Mouse (Mus musculus) midbrain, embryonic 10.5 days (tissue): ENCODE results near the gene Majin. TPM values are rescaled to one million over a fixed set of nuclear protein-coding genes. Genes with fewer than 3 reads are reported as not detected.
A peak's percentile ranks its signal among the peaks of the same experiment; 100 is the strongest.

ENCODE experiments used
- DNase-seq: peaks from one replicate; pipeline ENCODE4 v3.0.0-alpha.2; 2017; ENCODE audit warnings: low spot score
- H3K27ac ChIP-seq: fragments of 300-500 bp; sonication (generic); replicated peaks from 2 replicates; pipeline ENCODE4 v1.5.1; 2016; ENCODE audit warnings: mild to moderate bottlenecking
- H3K27me3 ChIP-seq: fragments of 300-500 bp; sonication (generic); 2 replicates; pipeline ENCODE4 v1.6.1; 2016; ENCODE audit warnings: low read depth, mild to moderate bottlenecking; ENCODE audit not compliant: poor library complexity, severe bottlenecking
- H3K36me3 ChIP-seq: fragments of 300-500 bp; sonication (generic); 2 replicates; pipeline ENCODE4 v1.6.1; 2016; ENCODE audit warnings: mild to moderate bottlenecking, moderate library complexity
- H3K4me1 ChIP-seq: fragments of 300-500 bp; sonication (generic); 2 replicates; pipeline ENCODE4 v1.6.1; 2016
- H3K4me3 ChIP-seq: fragments of 300-500 bp; sonication (generic); 2 replicates; pipeline ENCODE4 v1.5.1; 2016; ENCODE audit warnings: mild to moderate bottlenecking, moderate library complexity
- H3K9me3 ChIP-seq: fragments of 300-500 bp; sonication (generic); replicated peaks from 2 replicates; pipeline ENCODE4 v1.6.1; 2016; ENCODE audit warnings: mild to moderate bottlenecking
- WGBS: fragments of 180-500 bp; shearing (Covaris S2); methylation state at CpG from one replicate; pipeline ENCODE4 v1.1.7; 2016; 5-methylcytosine and 5-hydroxymethylcytosine counted together
- polyA plus RNA-seq: library from polyadenylated mRNA; unstranded; fragments of >200 nt; fragmentation: Nextera tagmentation; extraction: Ambion mirVana; gene quantifications from 2 replicates; pipeline ENCODE4 v1.2.1, GENCODE M21; 2016

Gene Majin
- polyA plus RNA-seq, 1 experiment from 2014 or later = not detected

DNA sequence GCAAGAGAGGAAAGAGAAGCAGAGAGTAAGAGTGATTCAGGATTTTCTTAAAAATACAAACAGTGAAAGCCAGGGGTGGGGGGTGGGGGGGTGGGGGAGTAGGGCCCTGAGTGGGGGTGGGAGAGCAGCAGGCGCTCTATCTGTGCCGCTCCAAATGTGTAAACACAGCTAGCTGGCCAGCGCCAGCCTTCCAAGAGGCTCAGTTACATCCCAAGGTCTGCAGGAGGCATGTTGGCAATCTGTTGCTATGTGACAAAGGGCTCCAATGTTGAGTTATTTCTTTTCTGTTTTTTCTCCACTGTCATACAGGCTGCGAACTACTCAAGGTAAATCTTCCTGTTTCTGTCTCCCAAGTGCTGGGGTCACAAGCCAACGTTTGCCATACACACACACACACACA lies 9.4 kb upstream of the Majin start:
- Histone ChIP-seq H3K9me3 (peaks cover 5% of the 10 kb centered on the region; the same call in 1 of the 2 replicates), H3K36me3 (no peaks in the 10 kb centered on the region), H3K4me3 (no peak overlapping the region), H3K27ac (0 out of 2 replicates have a peak overlapping the region, but pooled peaks have one; percentile 55), H3K4me1 (peaks cover 6% of the 10 kb centered on the region), H3K27me3 (no peaks in the 10 kb centered on the region)
- DNase-seq = no peak
- 47% methylated on average over 5 of the region's 5 CpGs for WGBS

- Histone ChIP-seq H3K27me3 (no peaks in the 10 kb centered on the region), H3K4me3 (no peak overlapping the region), H3K9me3 (peaks cover 7% of the 10 kb centered on the region; the same call in 1 of the 2 replicates), H3K4me1 (peaks cover 12% of the 10 kb centered on the region), H3K36me3 (no peaks in the 10 kb centered on the region), H3K27ac (no peak overlapping the region)
- WGBS = 86% methylated on average over 6 of the region's 6 CpGs
- no peak for DNase-seq
These were observed 5.4 kb upstream of the Majin start for GRCm38 (mm10) chr19:6178775-6179174.

DNA sequence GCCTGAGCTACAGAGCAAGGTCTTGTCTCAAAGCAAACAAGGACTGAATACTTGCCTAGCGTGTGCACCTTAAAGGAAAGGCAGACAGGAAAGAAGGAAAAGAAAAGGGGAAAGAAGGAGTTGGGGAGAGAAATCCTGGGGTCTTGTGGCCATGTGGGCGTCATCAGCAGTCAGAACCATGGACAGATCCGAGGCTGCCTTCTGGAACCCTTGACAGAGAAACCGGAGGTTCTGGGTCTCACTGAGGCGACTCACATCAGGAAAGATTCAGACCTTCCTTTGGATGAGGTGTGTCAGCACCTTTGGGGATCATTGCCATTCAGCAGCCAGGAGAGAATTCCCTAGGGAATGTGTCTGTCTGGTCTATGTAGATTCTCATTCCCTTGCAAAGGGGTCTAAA lies 2.6 kb upstream of the Majin start:
- Histone ChIP-seq H3K27me3 (no peaks in the 10 kb centered on the region), H3K9me3 (peaks cover 7% of the 10 kb centered on the region; the same call in 1 of the 2 replicates), H3K27ac (no peak overlapping the region), H3K4me1 (peaks cover 6% of the 10 kb centered on the region), H3K4me3 (no peak overlapping the region), H3K36me3 (no peaks in the 10 kb centered on the region)
- WGBS = 28% methylated on average over 5 of the region's 5 CpGs
- peak; percentile 23 for DNase-seq

- no peak for DNase-seq
- H3K4me3 ChIP-seq = no peak overlapping the region
- H3K4me1 ChIP-seq = peaks cover 6% of the 10 kb centered on the region
- H3K27ac ChIP-seq = no peak overlapping the region; the same call in 1 of the 2 replicates
- peaks cover 7% of the 10 kb centered on the region; the same call in 1 of the 2 replicates for H3K9me3 ChIP-seq
- H3K36me3 ChIP-seq = no peaks in the 10 kb centered on the region
- 26% methylated on average over 3 of the region's 3 CpGs for WGBS
- H3K27me3 ChIP-seq = no peaks in the 10 kb centered on the region
These were observed 1.7 kb upstream of the Majin start for GRCm38 (mm10) chr19:6182534-6182933.

- WGBS = 76% methylated on average over 2 of the region's 2 CpGs
- Histone ChIP-seq H3K9me3 (no peaks in the 10 kb centered on the region), H3K4me3 (no peak overlapping the region), H3K36me3 (no peaks in the 10 kb centered on the region), H3K4me1 (no peaks in the 10 kb centered on the region), H3K27me3 (no peaks in the 10 kb centered on the region), H3K27ac (no peak overlapping the region)
- no peak for DNase-seq
These were observed 20.1 kb downstream of the Majin start for GRCm38 (mm10) chr19:6204265-6204664.

GRCm38 (mm10) chr19:6206716-6207115 lies 22.5 kb downstream of the Majin start:
- 83% methylated on average over 5 of the region's 5 CpGs for WGBS
- no peaks in the 10 kb centered on the region for H3K9me3 ChIP-seq

GRCm38 (mm10) chr19:6216046-6216705 lies 32.0 kb downstream of the Majin start:
- no peak overlapping the region for H3K4me3 ChIP-seq
- no peaks in the 10 kb centered on the region for H3K36me3 ChIP-seq
- no peak overlapping the region for H3K27ac ChIP-seq
- WGBS = 85% methylated on average over 6 of the region's 6 CpGs
- no peaks in the 10 kb centered on the region for H3K4me1 ChIP-seq
- no peaks in the 10 kb centered on the region for H3K9me3 ChIP-seq
- H3K27me3 ChIP-seq = no peaks in the 10 kb centered on the region
- DNase-seq = no peak

More at GRCm38 (mm10) chr19:6206716-6207115, 22.5 kb downstream of the Majin start:
- Histone ChIP-seq H3K4me1 (no peaks in the 10 kb centered on the region), H3K27me3 (no peaks in the 10 kb centered on the region), H3K4me3 (no peak overlapping the region), H3K36me3 (no peaks in the 10 kb centered on the region), H3K27ac (no peak overlapping the region)
- no peak for DNase-seq

DNA sequence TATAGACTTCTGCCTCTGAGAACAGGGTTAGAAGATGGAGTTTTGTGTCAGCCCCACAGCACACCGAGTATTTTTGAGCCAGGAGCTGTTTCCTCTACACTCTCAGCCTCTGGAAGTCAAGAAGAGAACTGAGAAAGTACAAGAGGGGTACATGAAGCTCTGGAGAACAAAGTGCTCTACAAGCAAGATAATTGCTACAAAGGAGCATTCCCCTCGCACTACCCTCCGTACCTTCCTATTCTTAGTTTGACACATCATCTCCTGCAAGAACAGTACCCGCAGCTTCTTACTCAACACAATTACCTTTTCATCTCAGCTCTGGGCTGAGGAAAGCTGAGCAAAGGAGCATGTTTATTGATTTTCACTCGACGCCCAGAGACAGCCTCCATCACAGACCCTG lies 34.4 kb downstream of the Majin start:
- no peaks in the 10 kb centered on the region for H3K36me3 ChIP-seq
- no peaks in the 10 kb centered on the region for H3K27me3 ChIP-seq
- no peaks in the 10 kb centered on the region for H3K9me3 ChIP-seq
- H3K27ac ChIP-seq = no peak overlapping the region
- H3K4me1 ChIP-seq = no peaks in the 10 kb centered on the region
- H3K4me3 ChIP-seq = no peak overlapping the region
- no peak for DNase-seq
- WGBS = 77% methylated on average over 6 of the region's 6 CpGs

DNA sequence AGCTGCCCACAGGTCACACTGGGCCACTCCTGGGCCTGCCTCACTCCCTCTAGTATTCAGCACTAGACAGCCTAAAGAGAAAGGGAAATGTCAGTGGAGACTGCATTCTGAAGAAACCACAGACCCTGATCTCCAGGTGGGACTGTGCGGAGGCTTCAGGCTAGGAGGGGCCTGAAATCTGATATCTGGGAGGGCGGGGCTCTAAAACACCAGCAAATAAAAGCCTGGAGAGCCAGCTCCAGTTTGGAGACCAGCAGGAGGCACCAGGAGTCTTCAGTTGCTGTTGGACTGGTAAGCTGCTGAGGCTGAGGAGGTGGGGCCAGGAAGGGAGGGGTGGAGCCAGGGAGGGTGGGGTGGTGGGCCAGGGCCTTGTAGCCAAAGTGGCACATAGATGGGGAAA lies 41.9 kb downstream of the Majin start, which contains the start of gene Gpha2:
Gene Gpha2 (plus strand): TSS at position 246 of the 400 bp plus-strand sequence.
- no peak for DNase-seq
- H3K36me3 ChIP-seq = peaks cover 45% of the 10 kb centered on the region
- 0 out of 2 replicates have a peak within 1 kb of the TSS, but pooled peaks have one; percentile 13 for H3K27ac ChIP-seq
- H3K27me3 ChIP-seq = no peaks in the 10 kb centered on the region
- WGBS = 15% methylated on average over 2 of the region's 2 CpGs
- H3K9me3 ChIP-seq = no peaks in the 10 kb centered on the region
- H3K4me1 ChIP-seq = peaks cover 11% of the 10 kb centered on the region
- H3K4me3 ChIP-seq = 0 out of 2 replicates have a peak within 1 kb of the TSS, but pooled peaks have one; percentile 11

- 0 out of 2 replicates have a peak overlapping the region, but pooled peaks have one; percentile 9 for H3K27ac ChIP-seq
- H3K4me3 ChIP-seq = 0 out of 2 replicates have a peak overlapping the region, but pooled peaks have one; percentile 11
- 89% methylated on average over 14 of the region's 14 CpGs for WGBS
- H3K9me3 ChIP-seq = no peaks in the 10 kb centered on the region
- H3K36me3 ChIP-seq = peaks cover 51% of the 10 kb centered on the region
- H3K4me1 ChIP-seq = peaks cover 11% of the 10 kb centered on the region
- no peak for DNase-seq
- H3K27me3 ChIP-seq = no peaks in the 10 kb centered on the region
These were observed 42.6 kb downstream of the Majin start for GRCm38 (mm10) chr19:6226763-6227162.

GRCm38 (mm10) chr19:6227864-6228263 lies 43.7 kb downstream of the Majin start:
- Histone ChIP-seq H3K4me3 (no peak overlapping the region), H3K27ac (0 out of 2 replicates have a peak overlapping the region, but pooled peaks have one; percentile 13), H3K27me3 (no peaks in the 10 kb centered on the region), H3K9me3 (no peaks in the 10 kb centered on the region), H3K4me1 (peaks cover 11% of the 10 kb centered on the region), H3K36me3 (peaks cover 60% of the 10 kb centered on the region)
- WGBS = 84% methylated on average over 4 of the region's 4 CpGs
- no peak for DNase-seq

DNA sequence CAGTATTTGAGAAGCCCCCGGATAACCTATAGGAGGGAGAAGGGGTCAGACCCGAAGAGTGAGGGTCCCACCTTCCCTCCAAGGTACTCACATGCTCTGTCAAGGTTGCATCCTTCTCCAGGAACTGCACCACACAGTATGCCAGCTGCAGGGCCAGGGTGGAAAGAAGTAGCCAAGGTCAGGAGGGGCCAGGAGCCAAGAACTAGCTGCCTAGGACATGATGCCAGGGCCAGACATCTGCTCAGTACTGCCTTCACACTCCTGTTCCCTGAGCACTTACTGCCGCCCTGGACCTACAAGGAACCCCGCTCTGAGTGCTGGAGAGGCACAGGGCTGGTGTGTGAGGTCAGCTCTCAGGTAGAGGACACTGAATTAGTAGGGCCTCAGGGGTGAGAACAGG lies 46.2 kb downstream of the Majin start:
- Histone ChIP-seq H3K36me3 (peaks cover 66% of the 10 kb centered on the region), H3K27ac (no peak overlapping the region), H3K27me3 (no peaks in the 10 kb centered on the region), H3K4me3 (no peak overlapping the region), H3K9me3 (no peaks in the 10 kb centered on the region), H3K4me1 (peaks cover 28% of the 10 kb centered on the region)
- no peak for DNase-seq
- WGBS = 87% methylated on average over 4 of the region's 4 CpGs

DNA sequence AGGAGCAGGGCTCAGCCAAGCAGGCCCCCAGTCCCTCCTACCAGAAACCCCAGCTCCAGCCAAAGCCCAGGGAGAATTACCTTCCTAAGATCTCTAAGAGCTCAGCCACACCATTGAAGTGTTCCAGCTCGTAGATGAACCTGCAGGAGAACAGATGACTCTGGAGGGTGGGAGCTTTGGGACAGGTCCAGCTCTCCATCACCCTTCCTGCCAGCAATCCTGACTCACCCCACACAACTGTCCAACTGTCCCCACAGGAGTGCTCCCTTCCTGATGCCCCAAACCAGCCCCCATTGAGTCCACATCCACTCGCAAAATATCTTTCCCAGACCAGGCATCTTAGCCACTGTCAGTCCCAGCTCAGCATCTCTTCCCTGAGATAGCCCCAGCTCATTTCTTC lies 46.8 kb downstream of the Majin start:
- Histone ChIP-seq H3K4me3 (no peak overlapping the region), H3K36me3 (peaks cover 66% of the 10 kb centered on the region), H3K4me1 (peaks cover 27% of the 10 kb centered on the region), H3K9me3 (no peaks in the 10 kb centered on the region), H3K27me3 (no peaks in the 10 kb centered on the region), H3K27ac (no peak overlapping the region)
- WGBS = 86% methylated on average over 2 of the region's 2 CpGs
- no peak for DNase-seq
